ENCODE assay signal across 9 mouse cellular contexts in genomic region chr15:92161163-92162025, GRCm38 (mm10).
DNase-seq lines count a peak whose midpoint lies in the region; ATAC-seq lines count a peak whose summit lies in the region.
"Had no signal": no experiment of that assay in that cellular context is flagged by ENCODE, and none has a peak within 500 bp of the region (broad histone marks: within the 10 kb centered on the region; RNA-seq: fewer than 3 reads in every experiment).

No protein-coding gene starts in this region.

- 24% methylated on average over 20 of the region's 20 CpGs for WGBS in forebrain, embryonic 15.5 days

- peak overlapping the region; percentile 42 for H3K4me2 ChIP-seq in forebrain, embryonic 15.5 days (replicated peaks)

- H3K9me3 ChIP-seq in forebrain, embryonic 15.5 days: no peaks in the 10 kb centered on the region

- DNase-seq in kidney, postnatal 4 days: peak; percentile 5 to 18
- DNase-seq in kidney, postnatal 36 days: no peak
- peak; percentile 31 to 43 for DNase-seq in left cerebral cortex, postnatal 10 days (ENCODE audit: extremely low spot score in 1 of 2, low spot score in 2 of 2)
- DNase-seq in right cerebral cortex, adult 2 months (ENCODE audit: low spot score in 2 of 2): peak; percentile 45 to 64
- no peak for DNase-seq in lung, postnatal 14 days
- no peak for DNase-seq in heart, adult 9 months (ENCODE audit: low spot score in 2 of 2)
- no peak for DNase-seq in heart, postnatal 14 days

- H3K36me3 ChIP-seq in forebrain, embryonic 15.5 days: no peaks in the 10 kb centered on the region

- no peaks in the 10 kb centered on the region for H3K27me3 ChIP-seq in forebrain, embryonic 15.5 days

- peaks cover 14% of the 10 kb centered on the region for H3K4me1 ChIP-seq in forebrain, embryonic 15.5 days

- peak overlapping the region; percentile 39 for H3K27ac ChIP-seq in forebrain, embryonic 15.5 days (replicated peaks)

- H3K9ac ChIP-seq in forebrain, embryonic 15.5 days (replicated peaks): peak overlapping the region; percentile 32

- intact Hi-C loops in left cerebral cortex, postnatal 10 days (cut with DNase I): loop anchor here (5.0 kb wide), 2 partner anchors 61 to 109 kb away; partner anchors contain the start of gene Cntn1
- intact Hi-C loops in heart, postnatal 14 days (cut with DNase I): no loop called here

- peak; percentile 71 for ATAC-seq in forebrain, embryonic 15.5 days (replicated peaks)

- H3K4me3 ChIP-seq in forebrain, embryonic 15.5 days: peak overlapping the region; percentile 34
- H3K4me3 ChIP-seq: erythroblast, embryonic 14.5 days had no signal

Comparison
In these comparisons a context has a peak if more than half of its experiments do, and no peak if none do; other contexts are left out.
1. DNase-seq: peak in kidney, postnatal 4 days (2 of 2), left cerebral cortex, postnatal 10 days (2 of 2) and right cerebral cortex, adult 2 months (2 of 2); none in kidney, postnatal 36 days (0 of 2), lung, postnatal 14 days (single experiment), heart, adult 9 months (0 of 2) and heart, postnatal 14 days (0 of 2).